Comparison of ENCODE assay signal across 8 mouse cellular contexts in the genomic region with DNA sequence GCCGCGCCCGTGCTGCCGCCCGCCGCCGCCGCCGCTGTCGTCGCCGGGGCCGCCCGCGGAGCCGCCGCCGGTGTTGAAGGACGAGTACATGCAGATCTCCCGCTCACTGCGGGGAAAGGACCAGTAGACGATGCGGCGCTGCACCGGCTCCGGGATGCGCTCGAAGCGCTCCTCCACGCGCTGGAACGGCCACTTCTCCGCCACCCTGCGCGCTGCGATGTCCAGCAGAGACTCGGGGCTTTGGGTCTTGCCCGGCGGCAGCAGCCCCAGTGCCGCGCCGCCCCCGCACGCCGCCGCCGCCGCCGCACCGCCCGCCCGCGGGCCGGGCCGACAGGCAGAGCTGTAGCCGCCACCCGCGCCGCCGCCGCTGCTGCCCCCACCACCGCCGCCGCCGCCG.
DNase-seq lines count a peak whose midpoint lies in the region; ATAC-seq and TF ChIP-seq lines count a peak whose summit lies in the region.

No protein-coding gene starts in this region.

- no peak for TF ChIP-seq EP300 in liver, embryonic 14.5 days (IDR thresholded peaks at IDR 0.05; ENCODE audit: low read depth)

- no peaks in the 10 kb centered on the region for H3K27me3 ChIP-seq in lung, embryonic 15.5 days
- peaks cover 9% of the 10 kb centered on the region for H3K27me3 ChIP-seq in forebrain, embryonic 13.5 days
- peaks cover 76% of the 10 kb centered on the region for H3K27me3 ChIP-seq in liver, embryonic 14.5 days (ENCODE audit: control insufficient read depth, insufficient read depth, low read length)

- peak overlapping the region; percentile 93 for H3K4me3 ChIP-seq in lung, embryonic 15.5 days
- peak overlapping the region; percentile 95 for H3K4me3 ChIP-seq in forebrain, embryonic 13.5 days
- peak overlapping the region; percentile 54 to 74 for H3K4me3 ChIP-seq in liver, embryonic 14.5 days (ENCODE audit: insufficient read depth in 1 of 2, low read depth in 2 of 2, low read length in 2 of 2)

- H3K9me3 ChIP-seq in lung, embryonic 15.5 days, result no peaks in the 10 kb centered on the region
- H3K9me3 ChIP-seq in forebrain, embryonic 13.5 days (replicated peaks), result no peaks in the 10 kb centered on the region
- no peaks in the 10 kb centered on the region for H3K9me3 ChIP-seq in liver, embryonic 14.5 days (ENCODE audit: control insufficient read depth, low read length)

- WGBS in lung, embryonic 15.5 days, result under 1% methylated on average over 47 of the region's 66 CpGs
- WGBS in forebrain, embryonic 13.5 days, result 0% methylated on average over 20 of the region's 66 CpGs
- WGBS in liver, embryonic 14.5 days (ENCODE audit: insufficient replicate concordance), result under 1% methylated on average over 32 of the region's 66 CpGs

- peak; percentile 65 for DNase-seq in CD4-positive, CD25-positive, alpha-beta regulatory T cell, adult 2 months (ENCODE audit: low read depth, low spot score)
- no peak for DNase-seq in lung, postnatal 14 days
- DNase-seq in liver, embryonic 14.5 days (ENCODE audit: low read depth in 3 of 3, low spot score in 3 of 3), result no peak
- DNase-seq in adrenal gland, postnatal 14 days, result no peak
- DNase-seq in spleen, adult 12 weeks (ENCODE audit: low spot score), result no peak

- H3K9ac ChIP-seq in lung, embryonic 15.5 days, result peak overlapping the region; percentile 88
- H3K9ac ChIP-seq in forebrain, embryonic 13.5 days, result peak overlapping the region; percentile 98
- H3K9ac ChIP-seq in liver, embryonic 14.5 days (replicated peaks), result peak overlapping the region; percentile 42

- no peak for ATAC-seq in CD4-positive, CD25-positive, alpha-beta regulatory T cell, adult 4 months
- ATAC-seq in lung, embryonic 15.5 days (ENCODE audit: borderline replicate concordance, extremely low read depth, low FRiP score, low TSS enrichment), result no peak; the same call in 1 of the 2 replicates
- ATAC-seq in forebrain, embryonic 13.5 days, result no peak
- ATAC-seq in liver, embryonic 14.5 days (ENCODE audit: insufficient read depth), result no peak

- H3K4me2 ChIP-seq in lung, embryonic 15.5 days, result peak overlapping the region; percentile 82
- peak overlapping the region; percentile 71 for H3K4me2 ChIP-seq in forebrain, embryonic 13.5 days
- H3K4me2 ChIP-seq in liver, embryonic 14.5 days (ENCODE audit: low read depth), result peak overlapping the region; percentile 73

- H3K4me1 ChIP-seq in lung, embryonic 15.5 days, result peaks cover 23% of the 10 kb centered on the region
- H3K4me1 ChIP-seq in forebrain, embryonic 13.5 days, result peaks cover 23% of the 10 kb centered on the region
- peaks cover 0 to 4% of the 10 kb centered on the region in 2 experiments; a peak in 1 of 4 replicates for H3K4me1 ChIP-seq in liver, embryonic 14.5 days (replicated peaks; ENCODE audit: control insufficient read depth in 2 of 2, insufficient read depth in 2 of 2, low read length in 1 of 2)

- H3K27ac ChIP-seq in lung, embryonic 15.5 days, result peak overlapping the region; percentile 98
- H3K27ac ChIP-seq in forebrain, embryonic 13.5 days, result peak overlapping the region; percentile 97
- no peak overlapping the region for H3K27ac ChIP-seq in liver, embryonic 14.5 days

- H3K36me3 ChIP-seq in lung, embryonic 15.5 days, result no peaks in the 10 kb centered on the region
- no peaks in the 10 kb centered on the region for H3K36me3 ChIP-seq in forebrain, embryonic 13.5 days (ENCODE audit: poor library complexity, severe bottlenecking)
- H3K36me3 ChIP-seq in liver, embryonic 14.5 days (replicated peaks; ENCODE audit: control insufficient read depth, insufficient read depth, low read depth), result no peaks in the 10 kb centered on the region

- TF ChIP-seq CTCF in liver, embryonic 14.5 days (IDR thresholded peaks at IDR 0.05; ENCODE audit: low read depth), result no peak

Comparison
In these comparisons a context has a peak if more than half of its experiments do, and no peak if none do; other contexts are left out.
1. H3K9ac ChIP-seq: peak in every context shown above with its lines; median percentile 98 in forebrain, embryonic 13.5 days; 88 in lung, embryonic 15.5 days; 42 in liver, embryonic 14.5 days.